Mouse (Mus musculus) CH12F3 (cell line): ENCODE data around the gene Lmo7.

Experiments
- in situ Hi-C: fragments of 300-500 bp; cut with MboI; formaldehyde crosslinking; loops from 2 replicates; pipeline ENCODE4 v1.14.3; 2020; ENCODE audit warnings: low sequenced_read_pairs

Lmo7 gene

GRCm38 (mm10) chr14:101777129-101777493 lies 47.4 kb downstream of the Lmo7 start:
- in situ Hi-C loops = no loop called here

DNA sequence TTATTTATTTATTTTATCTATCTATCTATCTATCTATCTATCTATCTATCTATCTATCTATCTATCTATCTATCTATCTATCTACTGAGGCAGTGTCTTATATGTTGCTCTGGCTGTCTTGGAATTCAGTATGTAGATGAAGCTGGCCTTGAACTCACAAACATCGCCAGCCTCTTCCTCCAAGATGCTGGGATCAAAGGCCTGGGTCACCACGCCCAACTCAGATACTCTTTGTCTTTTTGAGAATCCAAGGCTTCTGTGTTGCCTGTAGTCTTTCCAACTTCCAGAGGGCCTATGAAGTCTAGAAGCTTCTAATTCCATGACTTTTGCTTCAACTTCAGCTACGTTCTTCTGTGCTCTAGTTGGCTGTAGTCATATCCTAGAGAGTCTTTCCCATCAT lies 48.7 kb downstream of the Lmo7 start:
- in situ Hi-C loops = no loop called here

- in situ Hi-C loops = no loop called here
These were observed 50.3 kb downstream of the Lmo7 start for GRCm38 (mm10) chr14:101780016-101780415.

DNA sequence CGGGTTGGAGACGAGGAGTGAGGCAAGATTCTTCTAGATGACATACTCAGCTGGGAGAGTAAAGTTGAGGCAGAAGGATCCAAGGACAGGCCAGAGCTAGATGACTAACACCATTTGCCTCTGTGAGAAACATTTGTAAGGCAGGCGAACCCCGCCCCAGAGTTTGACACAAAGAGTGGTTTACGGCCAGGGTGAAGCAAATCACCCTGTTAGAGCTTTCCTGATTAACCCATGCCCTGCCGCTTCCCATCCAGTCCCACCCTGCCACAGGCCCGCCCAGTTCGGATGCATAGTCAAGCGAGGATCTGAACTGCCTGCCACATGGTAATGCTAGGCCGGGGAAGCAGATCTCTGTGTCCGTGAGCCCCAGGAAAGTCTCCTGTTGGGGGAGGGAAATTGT lies 51.5 kb downstream of the Lmo7 start:
- in situ Hi-C loops = no loop called here

GRCm38 (mm10) chr14:101781943-101782510 lies 52.3 kb downstream of the Lmo7 start:
- in situ Hi-C loops = no loop called here

DNA sequence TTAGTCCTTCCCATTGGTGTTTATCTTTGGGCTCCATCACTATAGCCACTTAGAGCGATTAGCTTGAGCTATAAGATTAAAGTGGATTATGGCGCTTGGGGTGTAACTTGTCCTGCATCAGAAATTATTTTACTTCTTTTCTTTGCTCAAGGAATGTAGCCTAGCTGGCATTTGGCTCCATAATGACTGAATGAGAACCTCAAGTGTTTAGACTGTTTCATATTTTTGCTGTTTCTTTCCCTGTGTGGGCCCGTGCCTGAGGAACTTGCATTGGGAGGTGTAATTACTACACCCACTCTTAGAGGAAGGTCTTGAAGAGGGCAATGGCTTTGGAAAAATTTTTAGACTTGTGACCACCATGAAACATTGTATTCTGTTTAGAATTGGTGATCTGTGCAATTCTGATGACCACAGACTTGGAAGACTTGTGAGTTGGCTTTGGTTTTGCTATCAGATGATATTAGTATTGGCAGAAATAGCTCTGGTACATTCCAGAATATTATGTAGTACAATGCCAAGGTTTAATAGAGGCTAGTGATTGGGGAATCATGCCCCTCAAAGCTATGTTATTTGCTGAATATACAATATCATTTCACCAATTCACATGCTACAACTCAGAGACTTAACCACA lies 54.7 kb downstream of the Lmo7 start:
- in situ Hi-C loops = no loop called here

GRCm38 (mm10) chr14:101787903-101788302 lies 58.1 kb downstream of the Lmo7 start:
- in situ Hi-C loops = no loop called here

DNA sequence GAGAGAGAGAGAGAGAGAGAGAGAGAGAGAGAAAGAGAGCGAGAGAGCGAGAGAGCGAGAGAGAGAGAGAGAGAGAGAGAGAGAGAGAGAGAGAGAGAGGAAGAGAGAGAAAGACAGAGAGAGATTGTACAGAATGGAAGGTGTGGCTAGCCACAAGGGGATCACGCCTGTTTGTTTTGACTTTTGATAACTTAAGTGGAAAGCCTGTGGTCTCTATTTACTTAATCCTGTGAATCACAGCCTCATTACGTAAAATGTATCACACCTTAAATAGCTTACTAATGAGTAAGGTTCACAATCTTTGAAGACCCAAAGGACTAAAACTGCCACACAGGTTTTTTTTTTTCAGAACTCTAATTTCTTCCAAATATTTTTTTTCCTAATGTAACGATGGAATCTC lies 58.7 kb downstream of the Lmo7 start:
- in situ Hi-C loops = no loop called here

DNA sequence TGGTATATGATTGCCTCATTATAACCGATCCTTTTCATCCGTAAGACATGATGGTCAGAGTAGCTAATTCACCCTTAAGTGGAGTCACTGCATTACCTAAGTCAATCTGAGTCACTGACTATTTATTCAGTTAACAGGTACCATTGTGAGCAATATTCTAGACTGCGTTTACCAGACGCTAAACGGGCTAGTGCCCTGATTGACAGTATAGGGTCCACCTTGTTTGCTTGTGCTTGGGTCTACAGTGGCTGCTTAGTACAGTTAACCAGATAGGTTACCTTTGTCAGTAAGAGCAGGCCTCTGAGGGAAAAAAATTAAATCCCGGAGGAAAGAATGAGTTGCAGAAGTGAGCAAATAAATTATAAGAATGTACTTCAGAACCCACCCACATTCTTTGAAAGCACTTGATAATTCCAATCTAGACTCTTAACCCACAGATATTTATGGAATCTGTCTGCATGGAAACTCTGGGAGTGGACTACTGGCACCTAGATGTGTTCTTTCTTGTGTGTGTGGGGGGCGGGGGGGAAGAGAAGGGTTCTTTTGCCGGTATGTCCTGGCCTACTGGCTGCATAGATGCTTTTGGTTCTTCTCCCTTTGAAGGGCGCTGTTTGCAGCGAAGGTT lies 64.9 kb downstream of the Lmo7 start:
- in situ Hi-C loops = no loop called here

DNA sequence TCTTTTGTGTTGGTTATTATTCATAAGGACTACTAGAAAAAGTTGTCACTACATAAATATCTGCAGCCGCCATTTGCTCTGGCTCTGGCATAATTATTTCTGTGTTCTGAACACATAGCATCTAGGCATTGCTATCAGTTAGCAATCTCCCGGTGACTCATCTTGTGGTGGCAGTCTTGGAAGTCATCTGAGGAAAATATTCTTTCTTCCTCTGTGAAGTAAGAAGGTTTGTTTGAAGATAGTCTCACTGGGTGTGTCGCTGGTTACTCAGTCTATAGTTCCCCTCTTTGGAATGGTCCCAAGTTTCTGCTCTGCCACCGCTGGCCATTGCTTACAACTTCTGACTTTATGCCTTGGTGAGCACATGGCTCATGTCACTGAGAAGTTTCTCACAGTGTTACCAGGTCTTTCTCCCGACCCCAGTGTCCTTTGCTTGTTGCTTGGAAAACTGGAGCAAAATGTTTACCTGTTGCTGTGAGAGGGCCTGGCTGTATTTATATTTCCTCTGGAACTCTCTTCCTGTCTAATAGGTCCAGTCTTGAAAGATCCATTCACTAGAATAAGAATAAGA lies 68.3 kb downstream of the Lmo7 start:
- in situ Hi-C loops = no loop called here

GRCm38 (mm10) chr14:101798766-101799165 lies 69.0 kb downstream of the Lmo7 start:
- in situ Hi-C loops = no loop called here

- in situ Hi-C loops = no loop called here
These were observed 71.9 kb downstream of the Lmo7 start for GRCm38 (mm10) chr14:101801674-101802073.

GRCm38 (mm10) chr14:101804119-101804518 lies 74.4 kb downstream of the Lmo7 start:
- in situ Hi-C loops = no loop called here

- in situ Hi-C loops = no loop called here
These were observed 75.0 kb downstream of the Lmo7 start for GRCm38 (mm10) chr14:101804562-101805327.

- in situ Hi-C loops = no loop called here
These were observed 75.6 kb downstream of the Lmo7 start for GRCm38 (mm10) chr14:101805328-101805697.

DNA sequence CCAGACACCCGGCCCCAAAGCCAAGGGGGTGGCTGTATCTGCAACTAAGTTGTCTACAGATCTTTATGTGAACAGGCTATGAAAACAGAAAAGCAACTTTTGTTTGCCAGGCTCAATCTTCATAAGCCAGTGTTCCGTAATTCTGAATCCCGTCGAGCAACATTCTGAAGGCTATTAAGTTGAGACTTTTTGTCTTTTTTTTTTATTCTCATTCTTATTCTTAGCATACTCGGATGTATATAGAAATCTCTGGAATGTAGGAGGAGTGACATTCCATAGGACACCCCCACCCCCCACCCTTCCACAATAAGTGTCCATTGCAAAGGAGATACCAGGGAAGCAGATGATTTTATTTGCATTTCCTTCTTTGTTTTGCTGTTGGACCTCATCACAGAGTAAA lies 76.3 kb downstream of the Lmo7 start:
- in situ Hi-C loops = no loop called here

GRCm38 (mm10) chr14:101806607-101807006 lies 76.8 kb downstream of the Lmo7 start:
- in situ Hi-C loops = no loop called here

GRCm38 (mm10) chr14:101816450-101816849 lies 86.7 kb downstream of the Lmo7 start:
- in situ Hi-C loops = no loop called here

- in situ Hi-C loops = no loop called here
These were observed 92.6 kb downstream of the Lmo7 start for GRCm38 (mm10) chr14:101822390-101822789.

DNA sequence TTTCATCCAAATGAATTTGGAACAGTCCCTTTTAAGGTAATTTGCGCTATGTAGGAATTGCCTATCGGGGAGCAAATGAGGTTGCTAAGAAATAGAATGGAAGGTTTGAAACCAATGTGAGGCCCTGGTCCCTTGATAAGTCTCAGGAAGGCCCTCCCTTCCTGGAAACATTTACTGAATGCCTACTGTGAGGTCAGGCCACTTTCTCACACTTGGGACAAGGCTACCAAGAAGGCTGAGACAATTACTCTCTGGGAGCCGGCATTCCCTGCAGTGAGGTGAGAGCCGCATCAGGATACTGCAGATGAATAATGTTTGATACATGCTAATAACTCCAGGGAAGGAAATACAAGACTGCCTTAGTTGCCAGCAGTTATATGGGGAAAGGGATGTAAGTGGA lies 93.1 kb downstream of the Lmo7 start:
- in situ Hi-C loops = no loop called here

DNA sequence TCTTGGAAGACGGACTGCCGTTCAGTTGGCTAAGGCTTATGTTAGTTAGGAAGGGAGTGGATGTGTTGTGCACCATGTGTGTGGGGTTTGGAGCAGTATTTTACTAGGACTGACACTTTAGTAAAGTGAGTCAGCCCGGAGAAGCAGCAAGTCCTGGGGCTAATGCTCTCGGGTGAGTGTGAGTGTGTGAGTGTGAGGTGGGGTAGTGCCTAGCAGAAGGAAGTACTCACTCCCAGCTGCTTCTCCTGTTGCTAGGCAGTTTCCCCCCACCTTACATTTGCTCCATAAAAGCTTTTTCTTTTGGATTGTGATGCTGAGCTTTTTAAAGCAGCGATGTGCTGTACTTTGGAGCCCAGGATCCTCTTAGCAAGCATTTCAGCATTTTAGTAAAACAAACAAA lies 99.9 kb downstream of the Lmo7 start:
- in situ Hi-C loops = no loop called here

DNA sequence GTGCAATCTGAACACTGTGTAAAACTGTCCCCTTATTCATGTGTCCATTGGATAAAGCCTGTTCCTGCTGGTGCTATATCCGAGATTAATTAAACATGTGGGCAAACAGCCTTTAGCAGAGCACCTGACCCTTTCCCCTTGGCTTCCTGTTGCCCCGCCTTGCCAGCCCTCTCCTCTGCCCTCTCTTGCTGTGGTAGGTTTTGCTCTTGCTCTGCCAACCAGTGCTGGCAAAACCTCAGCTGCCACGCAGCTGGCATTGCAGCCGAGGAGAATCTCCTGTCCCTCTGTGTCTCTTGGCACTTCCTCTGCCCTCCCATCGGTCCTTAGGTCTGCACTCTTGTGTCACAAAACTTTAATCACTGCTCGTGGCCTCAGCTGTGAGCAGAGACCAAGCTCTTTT lies 100.4 kb downstream of the Lmo7 start:
- in situ Hi-C loops = no loop called here
